Mouse (Mus musculus) brain, embryonic 14.5 days (tissue): ENCODE measurements around the gene Gm26661. TPM values are rescaled to one million over a fixed set of nuclear protein-coding genes. Genes with fewer than 3 reads are reported as not detected.

Experiments
- DNase-seq: peaks from one replicate; pipeline ENCODE4 v3.0.0-alpha.2; 2011; ENCODE audit warnings: low read depth
- CTCF ChIP-seq: fragments of 200-500 bp; IDR thresholded peaks from 2 replicates; pipeline ENCODE4 v1.5.1; 2012; ENCODE audit warnings: inconsistent platforms, mild to moderate bottlenecking, moderate library complexity, borderline replicate concordance; ENCODE audit not compliant: insufficient read depth, insufficient read length; ENCODE audit errors: extremely low read depth
- POLR2A ChIP-seq: fragments of 200-500 bp; IDR thresholded peaks from 2 replicates; pipeline ENCODE4 v1.6.1; 2012; ENCODE audit warnings: mild to moderate bottlenecking, inconsistent platforms, borderline replicate concordance; ENCODE audit not compliant: poor library complexity, insufficient read depth, insufficient read length, severe bottlenecking; ENCODE audit errors: extremely low read depth
- polyA plus RNA-seq: library from polyadenylated mRNA; depleted of rRNA; stranded (reverse); fragments of >200 nt; gene quantifications from 2 replicates; pipeline ENCODE4 v1.2.3, GENCODE M21; 2012; rRNA removed

Gene Gm26661
- polyA plus RNA-seq, result not detected in 2 replicates

DNA sequence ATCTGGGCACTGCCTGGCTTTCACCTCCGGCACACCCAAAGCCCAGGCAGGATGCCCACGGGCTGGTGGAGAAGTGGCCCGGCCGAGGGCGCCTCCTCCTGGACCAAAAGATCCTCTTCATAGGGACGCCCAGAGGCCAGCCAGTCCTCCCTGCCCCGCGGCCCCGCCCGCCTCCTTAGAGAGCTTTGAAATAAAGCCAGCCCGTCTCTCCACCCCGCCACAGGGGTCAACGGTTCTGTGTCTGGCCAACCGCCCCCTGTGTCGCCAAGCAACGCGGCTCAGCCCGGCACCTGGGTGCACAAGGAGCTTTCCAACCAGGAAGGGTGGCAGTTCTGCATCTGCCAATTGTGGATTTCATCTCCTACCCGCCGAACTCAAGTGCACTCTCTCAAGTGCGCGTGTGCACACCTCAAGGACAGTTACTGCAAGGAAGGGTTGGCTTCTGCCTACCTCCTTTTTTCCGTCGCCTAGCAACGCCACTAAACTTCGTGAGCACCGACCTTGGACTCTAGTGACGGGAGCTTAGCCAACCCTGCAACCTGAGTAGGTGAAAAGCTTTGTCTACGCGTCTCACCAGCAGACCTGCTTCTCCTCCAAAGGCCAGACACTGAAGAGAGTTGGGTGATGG, at the start of gene Gm26661:
Gm26661 (plus strand) TSS at position 56 of the 628 bp plus-strand sequence.
- TF ChIP-seq POLR2A (no peak), CTCF (peak; percentile 14; the same call in 1 of the 2 replicates)
- DNase-seq, result peak; percentile 79

DNA sequence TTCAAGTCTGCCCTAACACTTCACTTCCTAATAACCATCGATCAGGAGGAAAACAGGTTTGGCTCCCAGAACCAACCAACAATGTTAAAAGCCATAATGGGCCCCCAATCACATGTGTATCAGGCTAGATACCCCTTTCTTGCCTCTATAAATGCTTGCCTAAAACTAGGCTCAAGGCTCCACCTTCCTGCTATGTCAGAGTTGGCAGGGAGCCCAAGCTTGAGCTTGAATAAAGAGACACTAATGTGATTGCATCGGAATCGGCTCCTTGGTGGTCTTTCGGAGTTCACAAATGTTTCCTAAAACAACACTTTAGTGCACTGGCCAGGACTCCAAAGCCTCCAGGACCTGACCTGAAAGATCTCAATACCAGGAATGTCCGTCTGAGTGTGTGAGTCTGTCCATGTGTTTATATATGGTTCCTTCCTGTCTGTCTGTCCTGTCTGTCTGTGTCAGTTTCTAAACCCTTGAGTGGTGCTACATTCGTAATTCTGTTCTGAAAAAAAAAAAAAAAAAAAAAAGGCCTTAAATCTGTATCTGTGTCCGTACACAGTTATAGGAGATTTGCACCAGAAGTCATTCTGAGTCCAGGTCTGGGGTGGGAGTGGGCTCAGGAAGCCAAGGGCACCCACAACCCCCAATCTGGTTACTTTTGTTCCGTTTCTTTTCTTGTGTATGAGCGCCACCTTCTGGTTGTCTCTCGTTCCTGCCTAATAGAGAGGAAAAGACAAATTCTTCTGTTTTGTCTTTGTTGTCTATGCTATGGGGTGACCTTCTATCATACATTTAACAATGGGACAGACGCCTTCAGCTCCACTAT, 42.2 kb upstream of the Gm26661 start:
- peak; percentile 94 for DNase-seq

DNA sequence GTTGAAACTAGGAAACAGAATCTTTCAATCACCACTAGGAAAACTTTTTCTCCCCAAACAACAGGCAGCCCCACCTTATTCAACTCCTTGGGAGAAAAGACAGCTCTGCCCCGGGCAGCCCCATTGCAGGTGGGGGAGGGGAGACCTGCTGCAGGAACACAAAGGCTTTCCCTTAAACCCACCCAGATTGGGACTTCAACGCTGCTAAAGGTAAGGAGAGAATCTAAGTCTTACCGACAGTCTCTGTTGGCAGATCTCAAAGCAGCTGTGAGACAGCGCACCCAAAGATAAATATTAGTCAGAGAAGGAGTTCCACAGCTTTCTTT, 41.7 kb upstream of the Gm26661 start:
- TF ChIP-seq POLR2A (no peak), CTCF (no peak)
- DNase-seq, result peak; percentile 85

More for the DNA sequence above, 42.2 kb upstream of the Gm26661 start:
- TF ChIP-seq POLR2A (no peak), CTCF (peak; percentile 68)

DNA sequence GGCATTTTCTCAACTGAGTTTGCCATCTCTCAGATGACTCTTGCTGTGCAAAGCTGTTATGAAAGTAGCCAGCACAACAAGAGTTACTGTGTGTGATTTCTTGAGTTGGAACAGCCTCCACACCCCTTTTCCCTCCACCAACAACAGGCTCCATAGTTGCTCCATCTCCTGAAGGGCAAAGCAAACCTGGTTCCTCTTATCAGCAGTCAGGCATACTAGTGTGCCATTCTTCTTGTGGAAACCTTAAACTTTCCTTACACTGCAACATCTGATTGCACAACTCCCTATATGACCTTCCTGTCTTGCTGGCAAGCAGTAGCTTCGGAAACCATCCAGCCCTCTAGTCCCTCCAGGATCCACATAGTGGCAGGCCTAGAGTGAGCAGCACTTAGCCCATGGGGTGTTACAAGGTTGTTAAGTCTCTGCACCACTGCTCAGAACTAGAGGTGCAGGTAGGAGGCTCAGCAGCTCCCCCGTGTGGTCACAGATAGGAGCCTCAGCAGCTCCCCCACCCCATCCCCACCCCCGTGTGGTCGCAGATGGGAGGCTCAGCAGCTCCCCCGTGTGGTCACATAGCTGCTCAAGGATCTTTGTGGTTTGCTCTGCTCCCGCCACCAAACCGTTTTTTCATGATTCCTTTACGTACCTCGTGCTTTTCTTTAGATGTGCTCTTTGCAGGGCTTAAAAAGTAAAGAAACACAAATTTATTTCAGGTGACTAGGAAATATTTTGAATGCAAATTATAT, 25.6 kb upstream of the Gm26661 start:
- TF ChIP-seq POLR2A (no peak), CTCF (peak; percentile 83)
- DNase-seq, result peak; percentile 91

DNA sequence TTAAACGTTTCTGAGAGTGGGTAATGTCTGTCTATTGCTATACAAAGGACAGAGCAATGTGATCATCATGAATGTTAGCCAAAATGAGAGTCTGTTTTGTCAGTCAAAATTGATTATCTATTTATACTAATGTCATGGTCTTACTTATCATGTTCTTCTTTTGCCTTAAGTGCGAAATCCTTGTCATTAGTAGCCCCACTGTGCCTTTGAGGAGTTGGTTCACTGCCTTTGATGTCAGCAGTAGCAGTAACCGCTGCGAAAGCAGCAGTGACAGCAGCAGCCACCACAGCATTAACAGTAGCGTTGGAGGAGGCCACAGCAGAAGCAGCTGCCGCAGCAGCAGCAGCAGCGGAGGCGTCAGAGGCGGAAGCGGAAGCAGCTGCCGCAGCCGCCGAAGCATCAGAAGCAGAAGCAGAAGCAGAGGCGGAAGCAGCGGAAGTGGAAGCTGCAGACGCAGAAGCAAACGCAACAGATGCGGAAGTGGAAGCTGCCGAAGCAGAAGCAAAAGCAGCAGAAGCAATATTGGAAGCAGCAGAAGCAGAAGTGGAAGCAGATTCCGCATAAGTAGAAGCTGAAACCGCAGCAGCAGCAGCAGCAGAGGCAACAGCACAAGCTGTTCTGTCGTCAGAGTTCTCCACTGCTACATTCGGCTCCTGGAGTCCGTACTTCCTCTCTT, 17.5 kb upstream of the Gm26661 start:
- peak; percentile 93 for DNase-seq
- TF ChIP-seq POLR2A (no peak), CTCF (no peak)

DNA sequence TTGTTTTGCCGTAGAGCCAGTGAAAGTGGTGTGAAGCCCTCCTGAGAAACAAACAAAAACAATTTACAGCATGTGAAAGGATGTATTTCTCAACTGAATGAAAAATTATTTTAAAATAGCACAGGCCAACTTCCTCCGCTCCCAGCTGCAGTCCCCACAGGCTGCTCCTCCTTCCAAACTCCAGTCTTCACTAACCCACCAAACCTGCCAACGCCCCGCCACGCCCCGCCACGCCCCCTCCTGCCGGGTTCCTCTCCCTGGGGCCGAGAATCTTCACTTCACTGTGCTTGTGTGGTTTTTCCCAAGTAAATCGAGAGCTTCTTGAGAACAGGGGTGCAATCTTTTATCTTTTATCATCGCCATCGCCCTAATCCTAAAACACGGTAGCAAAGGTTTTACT, 5.3 kb upstream of the Gm26661 start:
- TF ChIP-seq POLR2A, result no peak
- TF ChIP-seq CTCF, result no peak
- no peak for DNase-seq

DNA sequence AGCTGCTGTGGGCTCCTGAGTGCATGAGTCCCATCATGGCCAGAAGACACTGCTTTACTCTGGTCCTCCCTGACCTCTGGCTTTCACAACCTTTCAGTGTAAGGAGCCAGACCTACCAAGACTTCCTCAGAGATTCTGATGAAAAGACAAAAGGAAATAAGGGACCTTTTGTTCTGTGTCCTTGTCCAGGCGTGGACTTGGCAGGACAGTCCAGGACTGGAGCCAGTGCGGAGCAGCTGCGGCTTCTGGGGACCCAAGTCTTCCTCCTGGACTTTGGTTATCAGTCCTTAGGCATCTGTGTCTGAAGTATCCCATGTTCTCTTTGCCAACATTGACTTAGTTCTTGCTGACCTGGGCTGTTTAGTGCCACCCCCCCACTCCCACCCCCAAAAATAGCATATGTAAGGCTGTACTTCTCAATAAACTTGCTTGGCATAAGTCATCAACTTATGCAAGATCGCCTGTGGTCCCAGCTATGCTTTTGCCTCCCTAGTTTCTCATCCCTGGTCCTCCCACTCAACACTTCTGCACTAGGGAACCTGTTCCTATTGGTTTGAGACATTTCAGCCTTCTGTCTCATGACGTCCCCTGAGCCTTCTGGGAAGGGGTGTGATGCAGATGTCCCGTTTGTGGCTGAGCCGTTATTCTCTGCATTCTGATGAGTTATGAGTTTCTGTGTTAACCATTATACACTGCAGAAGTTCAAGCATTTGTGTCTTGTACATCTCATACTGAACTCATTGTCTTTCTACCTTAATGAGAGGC, 1.9 kb upstream of the Gm26661 start:
- DNase-seq, result no peak
- no peak for TF ChIP-seq POLR2A

DNA sequence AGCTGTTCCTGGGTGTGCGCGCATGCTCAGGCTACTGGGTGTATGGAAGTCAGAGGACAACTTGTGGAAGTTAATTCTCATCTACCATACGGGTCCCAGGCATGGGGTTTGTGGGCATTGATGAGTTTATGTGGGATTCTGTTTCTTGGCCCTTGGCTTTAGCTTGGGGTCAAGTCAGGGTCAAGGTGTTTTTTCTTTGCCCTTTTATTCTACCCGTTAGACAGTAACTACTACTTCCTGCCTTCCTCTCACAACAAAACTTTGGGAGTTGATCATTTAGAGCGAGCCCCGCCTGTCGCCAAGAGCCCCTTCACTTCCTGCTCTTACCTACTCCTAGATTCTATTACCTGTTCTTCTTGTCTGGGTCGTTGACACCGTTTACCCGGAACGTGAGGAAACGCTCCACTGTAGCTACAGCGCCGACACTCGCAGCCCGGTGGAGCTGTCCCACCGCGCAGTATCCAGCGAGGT, 291 bp upstream of the Gm26661 start:
- no peak for DNase-seq
- no peak for TF ChIP-seq POLR2A
- no peak for TF ChIP-seq CTCF

DNA sequence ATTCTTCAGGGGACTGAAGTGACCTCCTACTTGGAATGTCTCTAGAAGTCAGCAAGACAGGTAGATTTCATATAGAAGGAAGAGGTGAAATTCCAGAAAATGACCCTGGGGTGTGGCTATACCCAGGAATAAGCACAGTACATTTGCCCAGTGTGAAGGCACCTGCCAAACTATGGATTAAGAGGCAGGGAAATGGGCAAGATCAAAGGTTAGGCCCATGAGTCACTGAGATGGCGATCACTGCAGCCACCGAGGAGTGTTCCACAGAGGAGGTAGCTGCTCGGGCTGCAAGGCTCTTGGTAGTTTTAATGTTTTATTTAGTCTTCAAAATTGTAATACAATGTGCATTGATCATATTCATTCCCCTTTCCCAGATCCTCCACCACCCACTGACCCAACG, 4.6 kb downstream of the Gm26661 start:
- TF ChIP-seq CTCF, result no peak
- TF ChIP-seq POLR2A, result no peak

DNA sequence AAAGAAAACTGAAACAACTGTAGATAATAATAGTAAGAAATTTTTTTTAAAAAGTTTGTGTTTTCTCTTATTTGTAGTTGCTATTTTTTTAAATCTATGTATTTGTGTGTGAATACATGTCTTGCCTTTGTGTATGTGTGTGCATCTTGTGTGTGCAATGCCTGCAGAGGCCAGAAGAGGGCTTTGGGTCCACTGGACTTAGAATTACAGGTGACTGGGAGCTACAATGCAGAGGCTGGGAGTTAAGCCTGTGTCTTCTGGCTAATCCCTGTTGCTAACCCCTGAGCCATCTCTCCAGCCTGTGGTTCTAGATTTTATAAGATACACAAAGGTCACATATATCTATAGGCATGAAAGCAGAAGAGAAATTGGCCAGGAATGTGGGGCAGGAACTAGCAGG, 9.2 kb downstream of the Gm26661 start:
- TF ChIP-seq CTCF, result peak; percentile 2; the same call in 1 of the 2 replicates
- no peak for TF ChIP-seq POLR2A
- DNase-seq, result no peak

More for the DNA sequence above, 4.6 kb downstream of the Gm26661 start:
- no peak for DNase-seq
